Mouse (Mus musculus) splenic B cell, adult 2 months (primary cell): Measurements from ENCODE around the gene Ihh.

Source experiments
- DNase-seq: peaks from one replicate; pipeline ENCODE4 v3.0.0-alpha.2; 2011; ENCODE audit warnings: low read depth, low spot score
- H3K27me3 ChIP-seq: 2 replicates; pipeline ENCODE4 v1.6.1; 2012; ENCODE audit warnings: mild to moderate bottlenecking, low read length, moderate library complexity, mixed read lengths; ENCODE audit not compliant: control insufficient read depth, poor library complexity, insufficient read depth, severe bottlenecking
- H3K36me3 ChIP-seq: 2 replicates; pipeline ENCODE4 v1.6.1; 2012; ENCODE audit warnings: mild to moderate bottlenecking, low read length, moderate library complexity, mixed read lengths; ENCODE audit not compliant: control insufficient read depth, poor library complexity, insufficient read depth, severe bottlenecking

Gene Ihh

DNA sequence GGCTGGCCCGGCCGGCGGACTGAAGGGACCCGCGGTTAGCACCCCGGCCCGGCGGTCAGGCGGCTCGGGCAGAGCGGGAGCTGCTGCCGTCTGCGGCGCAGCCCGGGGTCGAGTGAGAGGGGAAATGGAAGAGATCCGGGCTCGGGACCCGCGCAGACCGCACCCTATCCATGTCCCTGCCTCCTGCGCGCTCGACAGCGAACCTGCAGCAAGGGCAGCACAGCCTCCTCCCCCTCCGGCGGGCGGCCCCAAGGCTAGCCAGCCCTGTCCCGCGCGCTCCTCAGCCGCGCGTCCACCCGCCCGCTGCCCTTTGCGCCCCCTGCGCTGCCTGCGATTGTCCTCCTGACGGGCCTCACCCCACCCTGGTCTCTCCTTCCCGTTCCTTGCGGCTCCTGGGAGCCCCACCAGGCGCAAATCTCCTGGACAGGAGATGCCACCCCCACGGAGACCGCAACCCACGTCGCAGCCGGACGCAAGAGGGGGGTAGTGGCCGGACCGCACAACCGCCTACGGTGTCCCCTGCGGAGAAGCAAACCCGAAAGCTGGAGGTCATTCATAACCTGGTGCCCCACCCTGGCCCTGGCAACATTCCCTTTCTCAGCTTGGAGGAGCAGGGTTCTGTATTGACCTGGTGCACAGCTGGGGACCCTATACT is at the start of gene Ihh:
Gene Ihh, minus strand, starts transcription at position 117 of the 655 bp plus-strand sequence.
- DNase-seq, result no peak
- no peaks in the 10 kb centered on the region for H3K36me3 ChIP-seq
- H3K27me3 ChIP-seq, result no peaks in the 10 kb centered on the region; the same call in none of the 2 replicates

DNA sequence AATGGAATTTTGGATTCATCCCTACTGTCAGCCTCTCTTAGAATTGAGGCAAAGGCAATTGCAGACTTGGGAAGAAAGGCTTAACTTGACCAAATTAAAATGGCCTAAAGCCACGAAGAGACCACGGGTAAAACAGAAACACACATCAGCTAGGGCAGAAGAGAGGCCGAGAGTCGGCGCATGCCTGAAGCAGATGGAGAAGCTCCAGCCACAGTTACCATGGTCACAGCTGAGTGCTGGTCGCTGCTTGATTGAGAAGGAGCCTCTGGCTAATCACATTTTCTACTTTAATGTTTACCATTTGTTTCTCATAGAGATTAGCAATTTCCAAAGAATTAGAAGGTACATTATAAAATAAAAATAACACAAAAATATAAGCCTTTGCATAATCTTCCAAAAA is 49.7 kb upstream of the Ihh start:
- DNase-seq, result no peak
- Histone ChIP-seq H3K27me3 (no peaks in the 10 kb centered on the region), H3K36me3 (no peaks in the 10 kb centered on the region)

DNA sequence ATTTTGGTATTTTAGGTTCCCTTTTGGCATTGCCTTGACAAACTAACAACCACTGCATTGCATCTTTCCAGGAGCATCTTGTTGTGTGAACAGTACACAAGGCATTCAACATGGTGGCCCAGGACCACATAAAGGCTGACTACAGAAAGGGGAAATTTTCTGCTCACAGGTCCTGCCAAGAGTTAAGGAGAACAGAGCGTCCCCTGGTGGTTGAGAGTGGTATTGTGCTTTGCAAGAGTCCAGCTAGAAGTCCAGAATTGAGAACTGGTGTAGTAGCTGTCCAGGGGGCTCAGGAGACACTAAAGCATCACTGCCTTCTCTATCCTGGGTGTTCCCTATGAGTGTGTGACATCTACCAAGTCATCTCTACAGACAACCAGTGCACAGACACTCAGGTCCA is 49.0 kb upstream of the Ihh start:
- no peaks in the 10 kb centered on the region for H3K27me3 ChIP-seq
- DNase-seq, result peak; percentile 53
- no peaks in the 10 kb centered on the region for H3K36me3 ChIP-seq

DNA sequence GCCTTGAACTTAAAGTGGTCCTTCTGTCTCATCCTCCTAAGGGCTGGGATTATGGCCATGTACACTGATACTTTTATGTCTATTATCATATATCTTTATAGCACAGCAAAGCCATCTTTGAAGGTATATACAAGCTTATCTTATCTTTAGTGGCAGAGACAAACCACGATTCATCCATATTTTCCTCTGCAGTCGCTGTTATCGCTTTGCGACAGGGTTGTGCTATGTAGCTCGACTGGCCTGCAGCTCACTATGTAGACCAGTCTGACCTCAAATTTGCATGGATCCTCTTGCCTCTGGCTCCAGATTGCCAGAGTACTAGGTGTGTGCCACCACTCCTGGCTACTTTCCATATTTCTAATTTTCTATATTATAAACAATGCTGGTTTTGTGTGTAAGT is 47.7 kb upstream of the Ihh start:
- no peak for DNase-seq
- H3K27me3 ChIP-seq, result no peaks in the 10 kb centered on the region
- H3K36me3 ChIP-seq, result no peaks in the 10 kb centered on the region

DNA sequence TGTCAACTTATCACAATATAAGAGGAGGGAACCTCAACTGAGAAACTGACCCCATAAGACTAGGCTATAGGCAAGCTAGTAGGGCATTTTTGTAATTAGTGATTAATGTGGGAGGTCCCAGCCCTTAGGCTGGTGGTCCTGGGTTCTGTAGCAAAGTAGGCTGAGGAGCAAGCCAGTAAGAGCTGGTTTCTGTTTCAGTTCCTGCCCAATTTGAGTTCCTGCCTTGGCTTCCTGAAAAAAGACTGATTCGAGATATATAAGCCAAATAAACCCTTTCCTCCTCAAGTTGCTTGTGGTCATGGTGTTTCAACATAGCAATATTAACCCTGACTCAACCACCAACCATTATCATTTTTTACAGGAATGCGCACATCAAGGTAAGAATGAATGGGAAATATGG is 45.8 kb upstream of the Ihh start:
- H3K36me3 ChIP-seq, result no peaks in the 10 kb centered on the region
- no peaks in the 10 kb centered on the region for H3K27me3 ChIP-seq
- DNase-seq, result no peak

DNA sequence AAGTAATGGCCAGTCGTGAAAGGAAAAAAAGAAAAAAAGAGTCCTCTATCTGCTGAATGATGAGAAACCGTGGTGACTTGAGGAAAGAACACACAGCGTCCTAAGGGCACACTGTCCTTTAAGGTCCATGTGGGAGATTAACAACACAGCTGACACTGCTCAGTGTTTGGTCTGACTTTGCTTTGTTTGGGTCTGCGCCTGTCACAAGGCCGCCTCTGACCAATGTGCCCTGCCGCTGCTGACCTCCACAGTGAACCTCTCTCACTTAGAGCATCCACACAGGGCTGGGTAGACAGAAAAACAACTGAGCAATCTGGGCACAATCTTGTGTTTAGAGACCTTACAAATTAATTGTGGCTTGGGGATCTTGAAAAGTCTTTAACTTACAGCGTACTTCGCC is 25.5 kb upstream of the Ihh start:
- no peaks in the 10 kb centered on the region for H3K36me3 ChIP-seq
- no peak for DNase-seq
- no peaks in the 10 kb centered on the region for H3K27me3 ChIP-seq

DNA sequence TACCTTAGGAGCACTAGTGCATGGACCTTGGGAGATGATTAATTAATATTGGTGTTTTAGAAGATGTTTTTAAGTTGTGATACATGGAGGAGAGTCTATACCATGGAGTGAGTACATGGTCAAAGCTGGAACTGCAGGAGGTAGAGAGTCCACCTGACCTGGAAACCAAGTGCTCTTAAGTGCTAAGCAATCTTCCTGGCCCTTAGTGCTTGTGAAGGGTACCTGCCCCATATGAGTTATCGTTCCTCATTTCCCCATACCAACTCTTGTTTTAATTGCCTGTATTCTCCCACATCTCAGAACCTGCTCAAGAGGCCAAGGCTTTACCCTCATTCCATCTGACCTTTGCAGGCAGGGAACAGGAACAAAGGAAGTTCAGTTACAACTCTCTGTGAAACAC is 24.5 kb upstream of the Ihh start:
- no peak for DNase-seq
- no peaks in the 10 kb centered on the region for H3K36me3 ChIP-seq
- H3K27me3 ChIP-seq, result no peaks in the 10 kb centered on the region

DNA sequence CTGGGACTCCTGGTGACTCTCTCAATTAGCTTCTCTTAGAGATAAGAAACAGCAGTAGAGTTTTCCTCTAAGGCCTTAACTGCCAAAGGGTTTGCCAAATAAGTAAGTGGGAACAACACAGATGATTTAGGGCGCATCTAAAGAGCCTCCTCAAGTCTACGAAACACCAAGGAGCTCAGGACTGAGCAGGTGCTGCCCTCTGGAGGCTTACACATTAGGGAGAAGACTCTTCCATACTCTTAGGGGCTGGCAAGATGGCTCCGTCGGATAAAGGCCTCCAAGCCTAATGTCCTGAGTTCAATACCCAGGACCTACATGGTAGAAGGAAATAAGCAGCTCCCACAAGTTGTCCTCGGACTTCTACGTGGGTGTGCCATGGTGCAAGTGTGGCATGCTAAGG is 22.1 kb upstream of the Ihh start:
- Histone ChIP-seq H3K27me3 (no peaks in the 10 kb centered on the region), H3K36me3 (no peaks in the 10 kb centered on the region)
- no peak for DNase-seq

DNA sequence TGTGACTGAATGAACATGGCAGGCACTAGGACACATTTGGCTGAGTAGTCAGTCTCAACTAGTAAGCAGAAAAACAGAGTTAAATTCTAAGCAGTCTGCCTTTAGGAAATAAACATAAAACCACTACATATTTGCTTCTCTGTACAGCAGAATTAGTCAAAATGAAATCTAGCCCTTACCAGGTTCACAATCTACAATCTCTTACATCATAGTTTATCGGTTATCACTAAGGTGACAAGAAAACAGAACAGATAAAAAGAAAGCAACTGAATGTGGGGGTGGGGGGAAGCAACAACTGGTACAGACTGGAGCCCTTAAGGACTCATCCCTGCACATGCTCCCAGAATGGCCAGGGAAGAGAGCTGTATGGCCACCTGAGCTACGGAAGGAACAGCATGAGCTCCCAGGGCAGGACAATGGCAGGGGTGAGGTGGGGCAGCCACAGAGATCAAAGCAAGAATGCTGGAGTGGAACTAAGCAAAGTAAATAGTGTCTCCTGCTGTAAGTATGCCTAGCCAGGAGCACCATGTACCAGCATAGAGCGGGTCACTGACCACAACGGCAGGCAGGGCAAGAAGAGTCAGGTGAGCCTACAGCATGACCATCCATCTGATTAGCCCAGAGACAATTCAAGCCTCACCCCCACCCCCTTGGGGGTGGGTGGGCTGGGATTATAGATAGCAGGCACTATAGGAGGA is 20.0 kb upstream of the Ihh start:
- no peak for DNase-seq
- Histone ChIP-seq H3K36me3 (no peaks in the 10 kb centered on the region), H3K27me3 (no peaks in the 10 kb centered on the region)

DNA sequence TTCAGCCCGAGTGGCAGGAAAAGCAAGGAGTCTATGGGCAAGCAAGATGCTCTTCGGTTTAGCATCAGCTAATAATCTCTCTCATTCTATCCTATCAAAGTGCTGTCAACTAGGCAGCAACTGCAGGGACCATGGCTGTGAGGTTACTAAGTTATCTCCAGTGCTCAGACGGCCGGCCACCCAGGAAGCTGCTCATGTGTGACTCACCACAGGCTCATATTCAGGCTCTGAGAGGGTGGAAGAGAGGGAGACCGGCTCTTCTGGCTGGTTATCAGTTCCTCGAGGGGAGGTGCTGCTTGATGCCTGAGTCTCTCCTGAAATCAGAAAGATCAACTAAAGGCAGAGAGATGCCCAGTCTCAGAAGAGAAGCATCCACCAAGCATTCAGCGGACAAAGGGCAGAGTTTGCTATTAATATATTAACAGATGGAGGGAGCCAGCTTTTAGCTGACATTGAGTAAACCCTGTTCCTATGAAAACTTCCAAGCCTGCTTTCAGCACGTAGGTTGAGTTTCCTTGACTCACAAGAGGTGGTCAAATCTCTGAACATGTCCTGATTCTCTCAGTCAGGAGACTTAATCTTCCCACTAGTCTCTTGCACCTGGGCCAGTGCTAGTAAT is 16.6 kb upstream of the Ihh start:
- no peaks in the 10 kb centered on the region for H3K36me3 ChIP-seq
- no peaks in the 10 kb centered on the region for H3K27me3 ChIP-seq
- DNase-seq, result no peak

DNA sequence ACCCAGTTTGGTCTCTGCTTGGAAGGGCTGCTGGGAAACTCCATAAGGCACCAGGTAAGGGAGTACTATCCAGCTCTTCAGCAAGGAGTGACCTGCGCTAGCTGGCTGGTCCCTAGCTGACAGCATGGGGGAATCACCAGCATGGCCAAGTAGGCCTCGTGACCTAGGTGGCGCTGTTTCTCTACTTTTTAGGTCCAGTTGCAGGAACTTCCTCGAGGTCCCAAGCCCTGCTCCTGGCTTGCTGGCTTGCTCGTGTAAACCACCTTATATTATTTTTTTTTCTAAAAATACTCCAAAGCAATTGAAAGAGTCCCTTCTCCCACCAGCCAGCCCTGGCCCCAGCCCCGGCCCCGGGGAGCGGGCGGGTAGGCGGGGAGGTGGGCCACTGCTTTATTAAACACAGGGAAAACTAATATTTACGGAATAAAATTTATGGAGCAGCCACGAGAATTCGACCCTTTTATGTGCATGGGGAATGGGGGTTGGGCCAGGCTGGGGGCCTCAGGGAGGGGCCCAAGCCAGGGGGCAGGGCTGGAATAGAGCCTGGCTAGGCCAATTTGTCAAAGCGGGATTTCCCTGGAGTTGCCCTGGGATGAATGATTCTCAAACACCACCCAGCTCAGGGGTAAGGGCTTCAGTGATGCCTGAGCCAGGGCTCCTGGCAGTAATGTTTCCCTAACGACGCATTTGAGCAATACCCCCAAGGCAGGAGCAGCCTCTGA is 13.2 kb upstream of the Ihh start:
- no peaks in the 10 kb centered on the region for H3K27me3 ChIP-seq
- peak; percentile 71 for DNase-seq
- H3K36me3 ChIP-seq, result no peaks in the 10 kb centered on the region

DNA sequence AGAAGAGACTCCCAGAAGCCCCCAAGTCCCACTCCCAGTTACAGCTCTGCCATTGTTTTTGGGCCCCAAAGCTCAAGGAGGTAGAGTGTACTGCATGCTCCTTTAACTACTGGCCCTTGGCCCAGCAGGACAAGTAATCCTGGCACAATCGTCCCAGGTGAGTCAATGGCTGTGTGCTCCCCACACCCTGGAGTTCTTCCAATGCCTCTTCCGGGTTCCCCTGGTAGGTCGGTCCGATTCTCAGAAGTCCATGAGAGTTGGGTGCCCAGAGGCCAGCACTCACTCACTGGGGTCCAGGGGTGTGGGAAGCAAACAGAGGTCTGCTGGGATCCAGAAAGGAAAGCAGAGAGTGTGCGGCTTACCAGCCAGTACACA is 11.4 kb upstream of the Ihh start:
- no peak for DNase-seq
- Histone ChIP-seq H3K36me3 (no peaks in the 10 kb centered on the region), H3K27me3 (no peaks in the 10 kb centered on the region; the same call in 1 of the 2 replicates)

DNA sequence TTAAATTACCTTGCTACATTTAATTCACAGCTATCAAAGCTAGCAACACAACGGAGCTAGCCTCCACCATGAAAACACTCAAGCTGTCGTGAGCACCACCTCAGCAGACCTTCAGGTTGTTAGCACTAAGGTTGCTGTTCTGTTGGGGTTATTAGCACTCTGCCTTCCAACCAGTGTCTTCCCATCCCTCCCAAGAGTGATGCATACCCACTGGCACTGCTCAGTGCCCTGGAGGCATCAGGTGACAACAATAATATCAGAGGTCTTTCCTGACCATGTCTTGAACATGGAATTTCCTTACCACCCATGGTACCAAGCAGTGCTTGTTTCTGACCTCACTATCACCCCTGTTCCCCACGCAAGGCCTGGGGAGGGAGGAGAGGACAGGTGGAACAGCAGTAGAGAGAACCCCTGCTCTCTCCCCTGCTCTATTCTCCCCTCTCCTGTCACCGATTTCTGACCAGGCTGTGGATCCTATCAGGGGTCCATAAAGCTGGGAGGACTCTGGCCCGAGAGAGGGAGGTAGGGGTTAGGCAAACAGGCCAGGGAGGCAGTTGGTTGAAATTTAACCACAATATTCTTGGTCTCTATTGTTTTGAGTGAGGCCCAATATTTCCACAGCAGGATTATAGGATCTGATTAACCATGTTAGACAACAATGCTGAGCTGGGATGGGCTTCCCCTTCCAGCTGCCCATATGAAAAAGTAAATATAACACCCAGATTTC is 10.8 kb upstream of the Ihh start:
- H3K36me3 ChIP-seq, result no peaks in the 10 kb centered on the region
- DNase-seq, result no peak
- H3K27me3 ChIP-seq, result no peaks in the 10 kb centered on the region; the same call in 1 of the 2 replicates

DNA sequence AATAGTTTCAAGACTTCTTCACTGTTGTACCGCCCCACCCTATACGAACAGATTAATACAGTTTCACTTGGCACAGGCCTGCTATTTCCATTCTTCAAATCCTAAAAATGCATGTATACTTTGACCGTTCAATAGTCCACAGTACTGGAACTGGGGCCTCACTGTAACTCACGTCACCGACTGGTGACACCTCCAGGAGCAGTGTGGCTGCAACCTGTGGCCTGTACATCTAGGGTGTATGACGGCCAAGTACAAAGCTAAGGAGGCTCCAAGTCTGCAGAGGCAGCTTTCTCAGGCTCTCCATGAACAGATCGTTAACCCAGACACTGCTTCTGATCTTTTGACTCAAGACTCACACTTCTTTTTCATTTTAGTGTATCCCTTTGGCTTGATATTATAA is 10.2 kb upstream of the Ihh start:
- Histone ChIP-seq H3K36me3 (no peaks in the 10 kb centered on the region), H3K27me3 (no peaks in the 10 kb centered on the region; the same call in 1 of the 2 replicates)
- no peak for DNase-seq
